Mouse (Mus musculus) left cerebral cortex, adult 2 months (tissue): ENCODE data around the gene Kit. TPM values are rescaled to one million over a fixed set of nuclear protein-coding genes. Genes with fewer than 3 reads are reported as not detected.

Source experiments
- DNase-seq, 2 experiments: peaks; one replicate each; pipeline ENCODE4 v3.0.0; 2021 to 2022; ENCODE audit warnings: low spot score in 2 of 2, mixed read lengths in 1 of 2; ENCODE audit errors: extremely low spot score in 1 of 2
- H3K27ac ChIP-seq: fragments of 200-600 bp; 2 replicates; pipeline ENCODE4 v1.8.1; 2022
- H3K4me3 ChIP-seq: fragments of 200-600 bp; 2 replicates; pipeline ENCODE4 v1.8.1; 2022
- CTCF ChIP-seq: fragments of 200-600 bp; IDR thresholded peaks from 2 replicates; pipeline ENCODE4 v1.8.1; 2022; ENCODE audit warnings: antibody characterized with exemption, mild to moderate bottlenecking, moderate library complexity
- intact Hi-C: fragments of 180-260 bp; cut with DNase I; formaldehyde crosslinking; loops from one replicate; pipeline ENCODE4 v1.15.1; 2025
- total RNA-seq, 2 experiments: library from RNA; stranded (reverse); gene quantifications; 2 replicates each; pipeline ENCODE4 v1.2.3; 2021

The Kit gene
- total RNA-seq, 2 experiments from 2014 or later = 31.5 to 33.9 TPM

DNA sequence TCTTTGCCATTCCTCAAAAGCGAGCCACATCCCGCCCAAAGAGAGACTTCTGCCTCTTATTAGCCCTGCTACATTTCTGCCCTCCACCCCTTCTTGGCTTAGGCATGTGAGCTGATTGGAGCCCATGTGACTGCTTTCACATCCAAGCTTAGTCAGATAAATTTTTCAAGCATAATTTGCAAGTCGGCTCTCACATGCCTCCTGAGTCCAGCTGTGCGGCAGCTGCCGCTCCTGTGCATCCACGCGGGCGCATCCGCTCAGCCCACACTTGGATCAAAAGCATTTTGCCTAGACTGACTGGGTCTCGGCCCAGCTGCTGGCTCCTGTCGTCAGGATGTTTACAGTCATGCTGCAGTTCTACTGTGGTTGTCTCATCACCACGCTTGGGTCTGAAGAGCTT lies 126.9 kb downstream of the Kit start:
- no peak for DNase-seq
- TF ChIP-seq CTCF = no peak
- intact Hi-C loops = no loop called here
- H3K4me3 ChIP-seq = no peak overlapping the region
- H3K27ac ChIP-seq = no peak overlapping the region

DNA sequence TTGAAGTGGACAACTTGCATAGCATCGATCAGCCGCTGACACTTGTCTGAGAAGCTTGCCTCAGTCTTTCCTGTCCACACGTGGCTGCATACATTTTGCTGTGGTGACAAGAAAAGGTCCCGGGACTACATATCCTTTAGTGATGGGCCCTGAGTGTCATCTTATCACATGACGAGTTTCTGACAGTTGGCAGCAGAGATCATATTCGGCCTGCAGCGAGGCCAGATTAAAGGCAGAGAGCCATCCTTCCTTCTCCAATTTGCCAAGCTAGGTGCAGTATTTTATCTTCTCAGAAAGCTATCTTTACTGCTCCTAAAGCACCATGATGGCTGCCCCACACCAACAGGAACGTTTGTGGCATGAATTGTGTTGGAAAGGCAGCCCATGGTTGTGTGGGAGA lies 127.4 kb downstream of the Kit start:
- no peak for DNase-seq
- intact Hi-C loops = no loop called here
- Histone ChIP-seq H3K4me3 (no peak overlapping the region), H3K27ac (no peak overlapping the region)
- TF ChIP-seq CTCF = no peak

DNA sequence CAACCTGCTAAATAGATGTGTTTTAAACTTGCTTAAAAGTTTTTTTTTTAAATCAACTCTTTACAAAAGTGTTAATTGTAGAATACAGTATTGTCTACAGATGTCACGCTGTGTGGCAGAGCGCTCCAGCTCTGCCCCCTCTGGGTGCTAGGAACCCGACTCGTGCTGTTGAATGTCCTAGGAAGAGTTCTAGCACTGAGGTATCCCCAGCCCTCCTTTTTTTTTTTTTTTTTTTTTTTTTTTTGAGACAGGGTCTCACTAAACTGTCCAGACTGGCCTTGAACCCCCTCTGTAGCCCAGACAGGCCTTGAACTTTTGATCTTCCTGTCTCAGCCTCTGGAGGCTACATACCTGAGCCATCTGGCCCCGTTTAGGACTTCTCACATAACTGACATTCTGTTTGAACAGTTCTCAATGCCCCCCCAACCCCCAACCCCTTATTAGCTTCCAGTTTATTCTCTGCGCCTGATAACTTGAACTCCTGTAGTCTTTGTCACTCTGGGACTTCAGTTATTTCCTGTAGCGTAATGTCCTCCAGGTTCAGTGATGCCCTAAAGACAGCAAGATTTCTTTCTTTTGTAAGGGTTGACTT lies 130.0 kb downstream of the Kit start:
- DNase-seq = no peak
- Histone ChIP-seq H3K27ac (no peak overlapping the region), H3K4me3 (no peak overlapping the region)
- TF ChIP-seq CTCF = no peak
- intact Hi-C loops = no loop called here

DNA sequence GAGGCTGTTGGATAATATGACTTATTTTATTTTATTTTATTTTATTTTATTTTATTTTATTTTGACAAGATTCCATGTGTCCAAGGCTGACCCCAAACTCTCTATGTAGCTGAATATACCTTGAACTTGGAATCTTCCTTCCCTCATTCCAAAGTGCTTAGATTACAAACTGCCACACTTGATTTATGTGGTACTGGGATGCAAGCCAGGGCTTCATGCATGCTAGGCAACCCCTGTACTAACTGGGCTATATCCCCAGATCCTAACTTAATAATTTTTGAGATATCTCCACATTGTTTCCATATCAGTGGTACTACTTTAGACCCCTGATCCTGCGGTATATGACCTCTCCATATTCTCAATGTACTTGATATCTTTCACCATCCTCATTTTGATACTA lies 130.7 kb downstream of the Kit start:
- Histone ChIP-seq H3K27ac (no peak overlapping the region), H3K4me3 (no peak overlapping the region)
- TF ChIP-seq CTCF = no peak
- DNase-seq = no peak
- intact Hi-C loops = no loop called here
